Comparison of ENCODE assay signal across 24 mouse cellular contexts in genomic region chr2:120062248-120062647, GRCm38 (mm10).
"Had no signal": no experiment of that assay in that cellular context is flagged by ENCODE, and none has a peak within 500 bp of the region (broad histone marks: within the 10 kb centered on the region; RNA-seq: fewer than 3 reads in every experiment).

No protein-coding gene starts in this region.

- H3K36me3 ChIP-seq: heart, embryonic 13.5 days; heart, embryonic 15.5 days; hindbrain, embryonic 12.5 days; limb, embryonic 13.5 days; limb, embryonic 15.5 days; liver, embryonic 12.5 days had no signal

- H3K4me1 ChIP-seq: heart, embryonic 13.5 days; heart, embryonic 15.5 days; limb, embryonic 13.5 days; liver, embryonic 12.5 days had no signal

- H3K9ac ChIP-seq: heart, embryonic 13.5 days; heart, embryonic 15.5 days; hindbrain, embryonic 12.5 days; hindbrain, embryonic 14.5 days; limb, embryonic 13.5 days; limb, embryonic 15.5 days; liver, embryonic 12.5 days; liver, embryonic 14.5 days had no signal

- H3K27ac ChIP-seq: heart, adult 2 months; heart, embryonic 13.5 days; heart, embryonic 15.5 days; hindbrain, embryonic 12.5 days; hindbrain, embryonic 14.5 days; hindbrain, postnatal 0 days; limb, embryonic 13.5 days; limb, embryonic 15.5 days; liver, embryonic 12.5 days; liver, embryonic 14.5 days had no signal

- H3K4me3 ChIP-seq: heart, adult 2 months; heart, embryonic 13.5 days; heart, embryonic 15.5 days; hindbrain, embryonic 12.5 days; limb, embryonic 13.5 days; limb, embryonic 15.5 days; liver, embryonic 12.5 days had no signal

- ATAC-seq: hindbrain, postnatal 0 days; intestine, embryonic 16.5 days; liver, embryonic 12.5 days had no signal

- H3K4me2 ChIP-seq: heart, embryonic 11.5 days; heart, embryonic 13.5 days; heart, embryonic 15.5 days; hindbrain, embryonic 12.5 days; hindbrain, embryonic 14.5 days; limb, embryonic 13.5 days; limb, embryonic 15.5 days; liver, embryonic 12.5 days had no signal

- DNase-seq: gastrocnemius, postnatal 14 days; gastrocnemius, postnatal 36 days; heart, adult 11 months; heart, adult 2 months; heart, postnatal 14 days; heart, postnatal 36 days; kidney, adult 18-20 months; kidney, adult 8-10 months; kidney, postnatal 10 days; kidney, postnatal 36 days; layer of hippocampus, adult 9-11 months; layer of hippocampus, postnatal 36 days; left cerebral cortex, postnatal 4 days had no signal

- H3K27me3 ChIP-seq: hindbrain, embryonic 12.5 days; limb, embryonic 13.5 days; limb, embryonic 15.5 days had no signal

- H3K9me3 ChIP-seq: heart, embryonic 13.5 days; heart, embryonic 15.5 days; hindbrain, embryonic 12.5 days; limb, embryonic 13.5 days; limb, embryonic 15.5 days; liver, embryonic 12.5 days had no signal
